Mouse (Mus musculus) stomach, embryonic 16.5 days (tissue): ENCODE results near the gene Tmem217. TPM values are rescaled to one million over a fixed set of nuclear protein-coding genes. Genes with fewer than 3 reads are reported as not detected.

Experiments used
- ATAC-seq: fragments of 200-750 bp; cut with Nextera tagmentation; 2 replicates; pipeline ENCODE4 v1.8.0; 2017; ENCODE audit warnings: moderate number of reproducible peaks, moderate TSS enrichment; ENCODE audit not compliant: insufficient read depth, low FRiP score
- H3K27ac ChIP-seq: fragments of 300-500 bp; sonication (generic); 2 replicates; pipeline ENCODE4 v1.5.1; 2014; ENCODE audit warnings: low read length
- H3K27me3 ChIP-seq: fragments of 300-500 bp; sonication (generic); 2 replicates; pipeline ENCODE4 v1.6.1; 2014; ENCODE audit warnings: low read length, control low read depth, mixed read lengths; ENCODE audit not compliant: control insufficient read depth, insufficient read depth
- H3K36me3 ChIP-seq: fragments of 300-500 bp; sonication (generic); 2 replicates; pipeline ENCODE4 v1.6.1; 2014; ENCODE audit warnings: low read length; ENCODE audit not compliant: control insufficient read depth, insufficient read depth
- H3K4me1 ChIP-seq: fragments of 300-500 bp; sonication (generic); 2 replicates; pipeline ENCODE4 v1.6.1; 2014; ENCODE audit warnings: low read length, control low read depth, mixed read lengths; ENCODE audit not compliant: control insufficient read depth, insufficient read depth
- H3K4me2 ChIP-seq: fragments of 300-500 bp; sonication (generic); 2 replicates; pipeline ENCODE4 v1.6.1; 2014; ENCODE audit warnings: low read depth, low read length, mixed read lengths
- H3K4me3 ChIP-seq: fragments of 300-500 bp; sonication (generic); replicated peaks from 2 replicates; pipeline ENCODE4 v1.5.1; 2014; ENCODE audit warnings: mild to moderate bottlenecking, low read length
- H3K9ac ChIP-seq: fragments of 300-500 bp; sonication (generic); 2 replicates; pipeline ENCODE4 v1.6.1; 2014; ENCODE audit warnings: low read length
- H3K9me3 ChIP-seq: fragments of 300-500 bp; sonication (generic); replicated peaks from 2 replicates; pipeline ENCODE4 v1.6.1; 2016; ENCODE audit warnings: low read length, control low read depth; ENCODE audit not compliant: control insufficient read depth
- WGBS: fragments of 180-500 bp; shearing (Covaris S2); extraction: QIAGEN DNeasy Blood & Tissue Kit; methylation state at CpG from one replicate; pipeline ENCODE4 v1.1.7; 2014; 5-methylcytosine and 5-hydroxymethylcytosine counted together
- polyA plus RNA-seq: library from polyadenylated mRNA; unstranded; fragments of >200 nt; fragmentation: Nextera tagmentation; extraction: Ambion mirVana; gene quantifications from 2 replicates; pipeline ENCODE4 v1.2.1, GENCODE M21; 2015

The Tmem217 gene
- polyA plus RNA-seq, result 0.61 and 0.65 TPM in 2 replicates

DNA sequence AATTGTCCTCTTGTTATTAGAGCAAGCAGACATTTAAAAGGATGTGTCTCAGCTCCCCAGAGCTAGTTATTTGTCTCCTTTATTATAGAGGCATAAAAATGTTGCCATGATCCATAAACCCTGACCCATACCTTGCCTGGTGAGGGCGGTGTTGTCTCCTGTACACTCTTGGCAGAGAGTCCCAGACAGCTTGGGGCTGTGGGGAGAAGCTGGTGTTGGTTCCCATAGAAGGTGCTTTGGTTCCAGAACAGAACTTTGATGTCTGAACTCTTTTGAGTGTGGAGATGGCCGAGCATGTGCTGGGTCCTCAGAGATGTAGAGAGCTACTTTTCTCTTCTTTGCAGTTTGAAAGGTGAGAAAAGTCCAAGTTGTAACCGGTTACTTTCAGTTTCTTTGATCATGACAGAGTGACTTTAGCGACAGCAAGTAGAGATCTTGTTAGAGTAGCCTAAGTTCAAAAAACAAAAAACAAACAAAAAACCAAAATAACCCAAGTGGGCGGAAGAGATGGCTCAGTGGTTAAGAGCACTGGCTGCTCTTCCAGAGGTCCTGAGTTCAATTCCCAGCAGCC lies at the start of gene Tmem217:
Gene Tmem217, minus strand, starts transcription at position 224 of the 571 bp plus-strand sequence.
- ATAC-seq, result no peak
- Histone ChIP-seq H3K27ac (no peak within 1 kb of the TSS), H3K4me3 (no peak within 1 kb of the TSS), H3K27me3 (no peaks in the 10 kb centered on the region), H3K9ac (no peak within 1 kb of the TSS), H3K36me3 (no peaks in the 10 kb centered on the region), H3K4me2 (0 out of 2 replicates have a peak within 1 kb of the TSS, but pooled peaks have one; percentile 85), H3K4me1 (peaks cover 28% of the 10 kb centered on the region), H3K9me3 (no peaks in the 10 kb centered on the region)
- WGBS, result 90% methylated on average over 5 of the region's 5 CpGs

DNA sequence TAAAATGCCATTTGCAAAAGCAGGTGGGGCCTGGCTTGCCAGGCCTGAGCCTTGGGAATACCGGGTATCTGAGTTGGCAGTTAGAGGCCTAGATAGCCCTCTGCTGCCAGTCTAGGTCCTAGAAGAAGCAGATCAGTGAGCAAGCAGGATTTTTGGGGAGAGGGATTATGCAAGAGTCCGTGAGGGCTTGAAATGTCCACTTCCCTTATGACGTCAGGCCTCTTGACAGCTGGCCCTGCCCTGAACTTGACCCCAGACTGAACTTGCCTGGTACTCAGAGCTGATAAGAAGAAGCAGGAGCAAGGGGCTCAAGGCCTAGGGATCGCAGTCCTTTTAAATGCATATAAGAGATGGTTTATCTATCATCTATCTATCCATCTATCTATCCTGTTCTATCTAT lies 49.2 kb upstream of the Tmem217 start:
- WGBS, result 51% methylated on average over 4 of the region's 4 CpGs

DNA sequence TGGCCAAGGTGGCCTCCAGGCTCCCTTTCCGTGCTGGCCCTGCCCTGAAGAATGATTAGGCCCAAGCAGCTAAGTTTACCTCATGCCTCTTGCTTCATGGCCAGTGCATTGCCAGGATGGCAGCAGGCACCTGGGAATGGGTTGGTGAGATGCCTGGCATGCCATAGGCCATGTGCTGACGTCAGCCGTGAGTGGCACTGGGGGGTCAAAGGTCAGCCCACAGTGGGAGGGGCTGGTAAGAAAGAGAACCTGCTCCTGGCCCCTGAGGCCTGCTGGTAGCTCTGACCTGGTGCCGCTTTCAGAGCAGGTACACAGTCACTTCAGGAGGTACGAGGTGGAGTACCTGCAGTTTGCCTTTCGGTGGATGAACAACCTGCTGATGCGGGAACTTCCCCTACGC lies 47.4 kb upstream of the Tmem217 start:
- ATAC-seq, result no peak
- Histone ChIP-seq H3K4me2 (no peak overlapping the region), H3K36me3 (peaks cover 14% of the 10 kb centered on the region), H3K4me1 (no peaks in the 10 kb centered on the region), H3K4me3 (no peak overlapping the region), H3K9me3 (no peaks in the 10 kb centered on the region), H3K27me3 (no peaks in the 10 kb centered on the region), H3K9ac (no peak overlapping the region), H3K27ac (no peak overlapping the region)
- 83% methylated on average over 8 of the region's 8 CpGs for WGBS

More for the DNA sequence above, 49.2 kb upstream of the Tmem217 start:
- H3K4me1 ChIP-seq, result no peaks in the 10 kb centered on the region
- H3K27me3 ChIP-seq, result no peaks in the 10 kb centered on the region
- H3K4me3 ChIP-seq, result no peak overlapping the region
- H3K27ac ChIP-seq, result no peak overlapping the region
- no peaks in the 10 kb centered on the region for H3K9me3 ChIP-seq
- peaks cover 10% of the 10 kb centered on the region for H3K36me3 ChIP-seq
- no peak overlapping the region for H3K9ac ChIP-seq
- ATAC-seq, result no peak
- H3K4me2 ChIP-seq, result no peak overlapping the region

DNA sequence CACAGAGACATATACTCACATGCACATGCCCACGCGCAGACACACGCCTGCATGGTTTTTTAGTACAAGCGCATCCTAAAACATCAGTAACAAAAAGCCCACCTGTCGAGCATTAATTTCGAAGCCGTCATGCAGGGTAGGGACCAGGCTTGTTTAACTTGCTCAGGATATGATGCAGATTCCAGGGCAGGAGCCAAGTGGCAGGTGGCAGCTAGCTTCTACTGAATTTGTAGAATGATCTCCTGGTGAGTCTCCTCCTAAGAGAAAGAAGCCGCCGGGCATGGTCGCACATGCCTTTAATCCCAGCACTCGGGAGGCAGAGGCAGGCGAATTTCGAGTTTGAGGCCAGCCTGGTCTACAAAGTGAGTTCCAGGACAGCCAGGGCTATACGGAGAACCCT lies 46.9 kb upstream of the Tmem217 start:
- Histone ChIP-seq H3K27ac (no peak overlapping the region), H3K27me3 (no peaks in the 10 kb centered on the region), H3K9ac (no peak overlapping the region), H3K4me2 (no peak overlapping the region), H3K9me3 (no peaks in the 10 kb centered on the region), H3K4me3 (no peak overlapping the region), H3K4me1 (no peaks in the 10 kb centered on the region), H3K36me3 (peaks cover 14% of the 10 kb centered on the region)
- ATAC-seq, result no peak
- WGBS, result 96% methylated on average over 14 of the region's 14 CpGs

DNA sequence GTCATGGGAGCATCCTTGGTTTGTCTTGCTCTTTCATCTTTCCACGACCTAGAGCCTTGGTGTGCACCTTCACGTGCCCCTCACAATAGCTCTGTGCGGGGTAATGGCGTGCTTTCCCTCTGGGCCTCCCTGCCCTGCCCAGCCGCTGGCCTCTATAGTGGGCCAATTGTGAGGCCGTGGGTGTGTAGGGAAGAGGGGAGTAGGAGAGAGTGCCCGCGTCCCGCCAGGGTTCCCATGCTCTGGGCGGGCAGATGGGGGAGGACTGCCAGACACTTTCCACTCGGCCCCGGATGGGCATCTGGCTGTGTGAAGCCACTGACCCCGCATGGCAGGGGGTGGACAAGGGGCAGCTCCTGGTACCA lies 44.6 kb upstream of the Tmem217 start:
- no peak overlapping the region for H3K4me2 ChIP-seq
- peaks cover 10% of the 10 kb centered on the region for H3K36me3 ChIP-seq
- no peaks in the 10 kb centered on the region for H3K4me1 ChIP-seq
- WGBS, result 87% methylated on average over 13 of the region's 13 CpGs
- ATAC-seq, result no peak
- H3K9ac ChIP-seq, result no peak overlapping the region
- no peaks in the 10 kb centered on the region for H3K9me3 ChIP-seq
- no peaks in the 10 kb centered on the region for H3K27me3 ChIP-seq
- H3K4me3 ChIP-seq, result no peak overlapping the region
- no peak overlapping the region for H3K27ac ChIP-seq

DNA sequence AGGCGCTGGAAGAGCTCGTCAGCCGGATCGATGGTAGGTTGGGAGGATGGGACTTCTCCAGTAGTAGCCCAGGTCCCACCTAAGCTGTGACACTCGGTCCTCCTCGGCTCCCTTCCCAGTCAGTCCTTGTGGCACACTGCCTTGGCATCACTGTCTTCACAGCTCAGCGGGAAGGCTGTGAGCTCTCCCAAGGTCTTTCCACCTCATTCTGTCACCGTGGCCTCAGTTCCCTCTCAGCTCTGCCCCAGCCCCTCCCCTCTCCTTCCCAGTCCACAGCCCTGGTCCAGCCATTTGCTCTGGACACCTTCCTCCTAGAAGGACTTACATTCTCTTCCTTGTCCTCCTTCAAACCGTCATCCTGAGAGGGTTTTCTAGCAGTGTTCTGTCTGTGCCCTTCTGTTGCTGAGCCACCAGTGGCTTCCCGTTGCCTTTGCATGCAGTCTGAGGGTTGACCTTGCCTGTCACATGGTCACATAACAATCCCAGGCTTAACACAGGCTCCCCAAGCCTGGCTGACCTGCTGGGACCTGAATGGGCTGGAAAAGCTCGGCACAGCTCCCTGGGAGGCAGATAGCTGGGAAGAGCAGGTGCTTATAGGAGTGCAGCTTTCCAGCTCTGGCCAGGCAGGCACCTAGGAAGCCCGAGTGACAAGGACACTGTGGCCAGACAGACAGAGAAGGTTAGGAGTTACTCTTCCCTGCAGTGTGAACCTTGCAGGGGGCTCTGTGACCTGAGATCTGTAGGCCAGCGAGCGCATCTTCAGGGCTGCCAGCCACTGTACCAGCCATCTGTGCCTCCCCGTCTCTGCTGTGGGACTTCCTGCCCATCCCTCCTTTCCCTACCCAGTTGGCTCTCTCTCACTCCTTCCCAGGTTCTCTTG lies 43.9 kb upstream of the Tmem217 start:
- ATAC-seq, result no peak
- H3K4me2 ChIP-seq, result no peak overlapping the region
- H3K36me3 ChIP-seq, result peaks cover 6% of the 10 kb centered on the region; the same call in 1 of the 2 replicates

DNA sequence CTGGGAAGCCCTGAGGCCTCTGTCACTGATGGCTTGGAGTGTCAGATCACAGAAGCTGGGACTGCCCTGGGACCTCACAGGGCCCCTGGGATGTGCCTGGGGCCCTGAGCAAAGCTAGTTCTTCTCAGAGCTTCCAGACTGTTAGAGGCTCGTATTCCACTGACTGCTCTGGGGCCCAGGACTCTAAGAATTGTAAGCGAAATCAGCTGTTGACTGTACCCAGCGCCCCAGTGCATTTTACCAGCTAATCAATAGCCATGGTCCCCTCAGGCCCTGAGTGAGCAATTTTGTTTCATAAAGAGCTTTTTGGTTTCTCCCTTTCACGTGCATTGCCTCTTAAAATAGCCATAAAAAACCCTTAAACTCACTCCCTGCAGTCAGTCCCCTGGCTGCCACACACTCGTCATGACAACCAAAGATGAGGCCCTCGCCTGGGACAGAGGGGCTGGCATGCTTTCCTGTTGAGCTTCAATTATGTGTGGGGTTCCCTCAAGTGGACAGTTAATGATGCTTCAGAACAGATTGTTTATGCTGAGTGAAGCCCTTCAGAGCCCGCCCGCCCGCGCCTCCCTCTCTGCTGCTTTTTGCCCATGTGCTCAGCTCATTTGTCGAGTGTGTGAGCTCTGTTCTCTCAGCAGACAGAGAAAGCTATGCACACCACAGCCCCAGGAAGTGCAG lies 37.2 kb upstream of the Tmem217 start:
- WGBS, result 54% methylated on average over 11 of the region's 11 CpGs
- no peak overlapping the region for H3K9ac ChIP-seq
- no peak overlapping the region for H3K4me2 ChIP-seq

More for the DNA sequence above, 43.9 kb upstream of the Tmem217 start:
- no peaks in the 10 kb centered on the region for H3K9me3 ChIP-seq
- no peaks in the 10 kb centered on the region for H3K4me1 ChIP-seq
- no peak overlapping the region for H3K4me3 ChIP-seq
- no peak overlapping the region for H3K9ac ChIP-seq
- no peaks in the 10 kb centered on the region for H3K27me3 ChIP-seq
- 81% methylated on average over 15 of the region's 15 CpGs for WGBS
- no peak overlapping the region for H3K27ac ChIP-seq

DNA sequence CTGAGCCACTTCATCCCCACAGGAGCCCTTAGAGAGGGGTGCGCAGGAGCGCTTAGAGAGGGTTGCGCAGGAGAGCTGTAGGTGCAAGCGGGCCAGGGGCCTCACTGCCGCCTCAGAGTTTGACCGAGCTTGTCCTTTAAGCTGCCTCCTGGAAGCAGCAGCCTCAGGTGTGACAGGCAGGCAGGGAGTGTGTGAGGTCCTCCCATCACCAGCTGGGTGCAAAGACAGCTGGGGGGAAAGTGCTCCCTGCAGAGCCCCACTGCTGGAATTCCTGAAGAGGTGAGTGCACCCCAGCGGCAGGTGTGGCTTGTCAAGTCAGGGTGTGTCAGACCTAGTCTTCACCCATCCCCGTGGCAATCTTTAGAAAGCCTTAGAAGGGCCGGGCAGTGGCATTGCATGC lies 34.7 kb upstream of the Tmem217 start:
- no peaks in the 10 kb centered on the region for H3K9me3 ChIP-seq
- no peak overlapping the region for H3K4me3 ChIP-seq
- 65% methylated on average over 9 of the region's 9 CpGs for WGBS
- H3K36me3 ChIP-seq, result no peaks in the 10 kb centered on the region
- H3K4me1 ChIP-seq, result peaks cover 3% of the 10 kb centered on the region; the same call in 1 of the 2 replicates
- ATAC-seq, result 0 out of 2 replicates have a peak, but pooled peaks have one; percentile 25
- no peak overlapping the region for H3K9ac ChIP-seq
- H3K27ac ChIP-seq, result no peak overlapping the region
- H3K27me3 ChIP-seq, result no peaks in the 10 kb centered on the region
- H3K4me2 ChIP-seq, result no peak overlapping the region

More for the DNA sequence above, 37.2 kb upstream of the Tmem217 start:
- Histone ChIP-seq H3K36me3 (no peaks in the 10 kb centered on the region), H3K9me3 (no peaks in the 10 kb centered on the region), H3K27ac (no peak overlapping the region), H3K4me3 (no peak overlapping the region), H3K27me3 (no peaks in the 10 kb centered on the region), H3K4me1 (peaks cover 3% of the 10 kb centered on the region; the same call in 1 of the 2 replicates)
- ATAC-seq, result 0 out of 2 replicates have a peak, but pooled peaks have one; percentile 18

DNA sequence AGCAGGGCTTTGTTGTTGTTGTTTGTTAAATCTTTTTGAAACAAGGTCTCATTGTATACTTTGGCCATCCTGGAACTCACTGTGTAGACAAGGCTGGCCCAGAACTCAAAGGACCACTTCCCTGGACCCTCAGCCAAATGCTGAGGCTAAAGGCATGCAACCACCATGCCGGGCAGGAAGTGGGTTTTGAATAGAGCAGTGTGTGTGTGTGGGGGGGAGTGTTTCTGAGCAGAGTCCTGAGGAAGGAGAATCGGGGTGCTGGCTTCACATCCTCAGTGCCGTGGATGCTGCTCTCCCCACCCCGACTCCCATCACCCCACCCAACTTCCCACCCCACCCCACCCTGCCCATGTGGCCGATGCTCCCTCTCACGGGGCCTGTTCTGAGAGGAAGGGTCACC lies 33.3 kb upstream of the Tmem217 start:
- Histone ChIP-seq H3K27me3 (no peaks in the 10 kb centered on the region), H3K4me3 (no peak overlapping the region), H3K4me1 (peaks cover 3% of the 10 kb centered on the region; the same call in 1 of the 2 replicates), H3K27ac (no peak overlapping the region), H3K36me3 (no peaks in the 10 kb centered on the region), H3K9ac (no peak overlapping the region), H3K9me3 (no peaks in the 10 kb centered on the region), H3K4me2 (no peak overlapping the region)
- ATAC-seq, result no peak
- 84% methylated on average over 6 of the region's 6 CpGs for WGBS
